Mouse (Mus musculus) liver, embryonic 12.5 days (tissue): ENCODE data around the gene Camk2n2. TPM values are rescaled to one million over a fixed set of nuclear protein-coding genes. Genes with fewer than 3 reads are reported as not detected.
"Not testable (repeated sequence)": the region's sequence is repeated elsewhere in the genome, so short reads cannot be mapped to it uniquely, and the experiment has no call there.

ENCODE experiments used
- ATAC-seq: fragments of 200-750 bp; cut with Nextera tagmentation; 2 replicates; pipeline ENCODE4 v1.8.0; 2017; ENCODE audit warnings: moderate number of reproducible peaks, mild to moderate bottlenecking, moderate library complexity
- H3K27ac ChIP-seq: fragments of 300-500 bp; sonication (generic); 2 replicates; pipeline ENCODE4 v1.5.1; 2016; ENCODE audit warnings: mild to moderate bottlenecking
- H3K27me3 ChIP-seq: fragments of 300-500 bp; sonication (generic); replicated peaks from 2 replicates; pipeline ENCODE4 v1.6.1; 2016; ENCODE audit warnings: mild to moderate bottlenecking, moderate library complexity
- H3K36me3 ChIP-seq: fragments of 300-500 bp; sonication (generic); 2 replicates; pipeline ENCODE4 v1.6.1; 2016; ENCODE audit warnings: mild to moderate bottlenecking, moderate library complexity
- H3K4me1 ChIP-seq: fragments of 300-500 bp; sonication (generic); 2 replicates; pipeline ENCODE4 v1.6.1; 2016
- H3K4me2 ChIP-seq: fragments of 300-500 bp; sonication (generic); 2 replicates; pipeline ENCODE4 v1.6.1; 2016; ENCODE audit warnings: mild to moderate bottlenecking, moderate library complexity
- H3K4me3 ChIP-seq: fragments of 300-500 bp; sonication (generic); 2 replicates; pipeline ENCODE4 v1.5.1; 2016; ENCODE audit warnings: mild to moderate bottlenecking, moderate library complexity
- H3K9ac ChIP-seq: fragments of 300-500 bp; sonication (generic); 2 replicates; pipeline ENCODE4 v1.6.1; 2016; ENCODE audit warnings: mild to moderate bottlenecking, moderate library complexity
- H3K9me3 ChIP-seq: fragments of 300-500 bp; sonication (generic); replicated peaks from 2 replicates; pipeline ENCODE4 v1.6.1; 2016; ENCODE audit warnings: mild to moderate bottlenecking, moderate library complexity
- WGBS: fragments of 180-500 bp; shearing (Covaris S2); methylation state at CpG from one replicate; pipeline ENCODE4 v1.1.7; 2016; ENCODE audit not compliant: insufficient replicate concordance; 5-methylcytosine and 5-hydroxymethylcytosine counted together
- polyA plus RNA-seq: library from polyadenylated mRNA; unstranded; fragments of >200 nt; fragmentation: Nextera tagmentation; extraction: Ambion mirVana; gene quantifications from 2 replicates; pipeline ENCODE4 v1.2.1, GENCODE M21; 2016

The Camk2n2 gene
- polyA plus RNA-seq = 0.56 and 0.61 TPM in 2 replicates

DNA sequence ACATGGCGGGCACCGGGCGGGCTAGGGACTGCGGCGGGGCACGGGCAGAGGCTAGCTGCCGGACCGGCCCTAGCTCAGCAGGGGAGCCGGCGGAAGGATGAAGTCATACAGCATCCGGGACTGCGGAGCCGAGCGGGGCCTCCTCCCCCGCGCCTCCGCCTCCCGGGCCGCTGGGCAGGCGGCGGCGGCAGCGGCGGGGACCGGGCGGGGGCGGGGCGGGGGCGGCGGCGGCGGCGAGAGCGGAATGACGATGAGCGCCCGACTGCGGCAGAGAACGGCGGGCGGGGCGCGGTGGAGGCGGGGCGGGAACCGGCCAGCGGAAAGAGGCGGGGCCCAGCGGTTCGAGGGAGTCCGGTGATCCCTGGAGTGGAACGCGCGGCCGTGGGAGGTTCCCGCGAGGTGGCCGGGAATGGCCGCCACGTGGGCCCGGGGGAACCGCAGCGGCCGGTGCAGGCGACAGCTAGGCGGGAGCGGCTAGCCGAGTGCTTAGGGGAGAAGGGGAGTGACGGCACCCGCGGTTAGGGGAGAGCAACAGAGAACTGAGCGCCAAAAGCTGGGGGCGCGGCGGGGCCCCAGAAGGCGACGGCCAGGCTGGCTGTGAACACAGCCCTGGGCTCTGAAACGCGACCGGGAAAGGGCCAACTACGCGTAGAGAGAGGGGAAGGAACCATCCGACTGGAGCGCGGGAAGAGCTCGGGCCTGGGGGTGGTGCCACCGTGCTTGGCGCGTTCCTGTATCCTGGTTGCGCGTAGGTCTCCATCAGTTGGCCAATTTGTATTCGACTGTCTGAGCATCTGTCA is at the start of gene Camk2n2:
Camk2n2 (minus strand) TSS at position 97 of the 800 bp plus-strand sequence.
- Histone ChIP-seq H3K27me3 (peaks cover 83% of the 10 kb centered on the region), H3K36me3 (0 out of 2 replicates have a peak, but pooled peaks cover 5% of the 10 kb centered on the region)

DNA sequence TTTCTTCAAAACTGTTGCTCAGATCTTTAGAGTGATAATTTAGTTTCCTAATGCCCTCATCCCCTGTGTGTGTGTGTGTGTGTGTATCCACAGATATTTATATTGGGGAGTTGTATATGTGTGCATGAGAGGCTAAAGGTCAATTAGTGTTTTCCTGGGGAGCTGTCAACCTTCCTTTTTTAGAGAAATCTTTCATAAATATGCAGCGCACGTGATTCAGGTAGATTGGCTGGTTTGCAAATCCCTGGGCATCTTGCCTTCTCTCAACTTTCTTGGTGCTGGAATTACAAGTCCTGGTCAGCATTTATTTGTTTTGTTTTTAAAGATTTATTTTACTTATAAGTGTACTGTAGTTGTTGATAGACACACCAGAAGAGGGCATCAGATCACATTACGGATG is 49.2 kb upstream of the Camk2n2 start:
- no peak for ATAC-seq
- no peak overlapping the region for H3K4me3 ChIP-seq
- no peaks in the 10 kb centered on the region for H3K27me3 ChIP-seq
- no peak overlapping the region for H3K4me2 ChIP-seq
- H3K36me3 ChIP-seq = peaks cover 13% of the 10 kb centered on the region
- H3K9me3 ChIP-seq = no peaks in the 10 kb centered on the region
- 82% methylated on average over 3 of the region's 3 CpGs for WGBS
- H3K9ac ChIP-seq = no peak overlapping the region
- H3K27ac ChIP-seq = no peak overlapping the region
- H3K4me1 ChIP-seq = peaks cover 29% of the 10 kb centered on the region

More for the DNA sequence above, at the start of gene Camk2n2:
- peak within 1 kb of the TSS; percentile 69 for H3K4me3 ChIP-seq
- ATAC-seq = peak; percentile 71
- peak within 1 kb of the TSS; percentile 99 for H3K4me2 ChIP-seq
- H3K4me1 ChIP-seq = peaks cover 36% of the 10 kb centered on the region
- H3K9me3 ChIP-seq = no peaks in the 10 kb centered on the region
- WGBS = 1% methylated on average over 88 of the region's 92 CpGs
- H3K27ac ChIP-seq = peak within 1 kb of the TSS; percentile 39; the same call in 1 of the 2 replicates
- peak within 1 kb of the TSS; percentile 63 for H3K9ac ChIP-seq

GRCm38 (mm10) chr16:20668013-20668412 is 46.9 kb upstream of the Camk2n2 start, which contains the start of gene Eif4g1:
Gene Eif4g1 (plus strand): TSS chr16:20668313.
- not testable (repeated sequence) for H3K9me3 ChIP-seq, H3K4me2 ChIP-seq, H3K27ac ChIP-seq, H3K27me3 ChIP-seq, ATAC-seq, H3K9ac ChIP-seq, H3K4me3 ChIP-seq
- Histone ChIP-seq H3K36me3 (peaks cover 17% of the 10 kb centered on the region), H3K4me1 (peaks cover 10% of the 10 kb centered on the region)
- 75% methylated on average over 5 of the region's 6 CpGs for WGBS

- no peak overlapping the region for H3K9ac ChIP-seq
- H3K4me1 ChIP-seq = peaks cover 7% of the 10 kb centered on the region
- WGBS = 82% methylated on average over 4 of the region's 4 CpGs
- peaks cover 97% of the 10 kb centered on the region for H3K36me3 ChIP-seq
- H3K4me2 ChIP-seq = no peak overlapping the region
- ATAC-seq = no peak
- H3K9me3 ChIP-seq = no peaks in the 10 kb centered on the region
- no peak overlapping the region for H3K4me3 ChIP-seq
- H3K27me3 ChIP-seq = no peaks in the 10 kb centered on the region
- H3K27ac ChIP-seq = no peak overlapping the region
Observed at GRCm38 (mm10) chr16:20657661-20658060, 36.6 kb upstream of the Camk2n2 start.

- no peak for ATAC-seq
- Histone ChIP-seq H3K27me3 (no peaks in the 10 kb centered on the region), H3K9ac (no peak overlapping the region), H3K27ac (no peak overlapping the region), H3K4me1 (peaks cover 18% of the 10 kb centered on the region), H3K4me2 (peak overlapping the region; percentile 81), H3K36me3 (peaks cover 55% of the 10 kb centered on the region), H3K4me3 (peak overlapping the region; percentile 81), H3K9me3 (no peaks in the 10 kb centered on the region)
- 47% methylated on average over 2 of the region's 2 CpGs for WGBS
Observed at GRCm38 (mm10) chr16:20653315-20653714, 32.2 kb upstream of the Camk2n2 start.

DNA sequence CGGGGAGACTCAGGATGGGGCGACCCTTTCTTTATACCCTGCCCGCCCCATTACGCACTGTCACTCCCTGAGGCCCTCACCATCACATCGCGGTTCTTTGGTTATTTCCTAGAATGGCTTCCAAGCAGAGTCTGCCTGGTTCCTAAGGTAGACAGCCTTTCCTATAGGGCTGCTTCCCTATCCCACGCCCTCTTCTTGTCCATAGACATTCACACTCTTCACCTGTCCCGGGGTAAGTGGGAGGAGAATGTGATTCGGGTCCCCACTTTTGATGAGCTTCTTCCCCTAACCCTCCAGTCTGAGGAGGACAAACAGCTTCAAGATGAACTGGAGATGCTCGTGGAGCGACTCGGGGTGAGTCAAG is 30.8 kb upstream of the Camk2n2 start:
- H3K4me1 ChIP-seq = peaks cover 18% of the 10 kb centered on the region
- no peaks in the 10 kb centered on the region for H3K9me3 ChIP-seq
- H3K4me2 ChIP-seq = peak overlapping the region; percentile 81
- H3K36me3 ChIP-seq = peaks cover 41% of the 10 kb centered on the region
- 8% methylated on average over 12 of the region's 12 CpGs for WGBS
- peak overlapping the region; percentile 81 for H3K4me3 ChIP-seq
- H3K27ac ChIP-seq = peak overlapping the region; percentile 52
- 0 out of 2 replicates have a peak, but pooled peaks cover 5% of the 10 kb centered on the region for H3K27me3 ChIP-seq
- peak; percentile 51; the same call in 1 of the 2 replicates for ATAC-seq
- H3K9ac ChIP-seq = peak overlapping the region; percentile 81

- 0 out of 2 replicates have a peak, but pooled peaks cover 11% of the 10 kb centered on the region for H3K27me3 ChIP-seq
- H3K4me1 ChIP-seq = peaks cover 18% of the 10 kb centered on the region
- peak within 1 kb of the TSS; percentile 81 for H3K4me3 ChIP-seq
- WGBS = 1% methylated on average over 46 of the region's 46 CpGs
- H3K4me2 ChIP-seq = peak within 1 kb of the TSS; percentile 81
- H3K36me3 ChIP-seq = peaks cover 34% of the 10 kb centered on the region
- peak; percentile 95 for ATAC-seq
- peak within 1 kb of the TSS; percentile 52 for H3K27ac ChIP-seq
- H3K9ac ChIP-seq = peak within 1 kb of the TSS; percentile 81
- no peaks in the 10 kb centered on the region for H3K9me3 ChIP-seq
Observed at GRCm38 (mm10) chr16:20651076-20651946, 30.2 kb upstream of the Camk2n2 start, which contains the start of gene Psmd2. Gene Psmd2 (plus strand): TSS chr16:20651652.

DNA sequence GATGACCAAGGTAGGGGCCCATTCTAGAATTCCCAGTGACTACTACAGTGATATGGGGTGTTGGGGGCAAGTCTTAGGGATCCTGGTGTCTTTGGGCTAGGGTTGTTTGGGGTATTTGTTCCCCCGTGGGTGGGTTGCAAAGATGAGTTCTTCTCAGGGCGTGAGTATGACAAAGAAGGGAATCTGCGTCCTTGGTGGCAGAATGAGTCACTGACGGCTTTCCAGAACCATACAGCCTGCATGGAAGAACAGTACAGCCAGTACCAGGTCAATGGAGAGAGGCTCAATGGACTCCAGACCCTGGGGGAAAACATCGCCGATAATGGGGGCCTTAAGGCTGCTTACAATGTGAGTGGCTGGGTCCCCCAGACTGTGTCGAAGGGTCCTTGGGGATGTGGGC is 22.8 kb upstream of the Camk2n2 start:
- Histone ChIP-seq H3K4me1 (no peaks in the 10 kb centered on the region), H3K27ac (no peak overlapping the region), H3K9me3 (no peaks in the 10 kb centered on the region), H3K36me3 (no peaks in the 10 kb centered on the region), H3K9ac (no peak overlapping the region), H3K27me3 (peaks cover 41% of the 10 kb centered on the region), H3K4me3 (no peak overlapping the region), H3K4me2 (no peak overlapping the region)
- WGBS = 67% methylated on average over 7 of the region's 7 CpGs
- no peak for ATAC-seq

DNA sequence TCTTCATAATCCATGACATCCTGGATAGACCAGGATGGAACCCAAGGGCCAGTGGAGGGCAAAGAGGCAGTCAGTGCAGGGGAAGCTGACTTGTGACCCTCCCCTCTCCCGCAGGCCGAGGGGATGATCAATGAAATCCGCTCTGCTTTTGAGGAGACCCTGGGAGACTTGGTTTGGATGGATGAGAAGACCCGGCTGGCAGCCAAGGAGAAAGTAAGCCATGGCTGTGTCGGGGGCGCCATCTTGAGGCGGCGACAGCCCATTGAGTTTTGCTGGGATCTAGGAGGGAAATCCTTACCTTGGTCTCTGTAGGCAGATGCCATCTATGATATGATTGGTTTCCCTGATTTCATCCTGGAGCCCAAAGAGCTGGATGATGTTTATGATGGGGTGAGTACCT is 21.1 kb upstream of the Camk2n2 start:
- Histone ChIP-seq H3K36me3 (no peaks in the 10 kb centered on the region), H3K4me3 (no peak overlapping the region), H3K9ac (no peak overlapping the region), H3K27me3 (peaks cover 45% of the 10 kb centered on the region), H3K27ac (no peak overlapping the region), H3K9me3 (no peaks in the 10 kb centered on the region), H3K4me1 (no peaks in the 10 kb centered on the region), H3K4me2 (no peak overlapping the region)
- no peak for ATAC-seq
- 3% methylated on average over 8 of the region's 8 CpGs for WGBS

DNA sequence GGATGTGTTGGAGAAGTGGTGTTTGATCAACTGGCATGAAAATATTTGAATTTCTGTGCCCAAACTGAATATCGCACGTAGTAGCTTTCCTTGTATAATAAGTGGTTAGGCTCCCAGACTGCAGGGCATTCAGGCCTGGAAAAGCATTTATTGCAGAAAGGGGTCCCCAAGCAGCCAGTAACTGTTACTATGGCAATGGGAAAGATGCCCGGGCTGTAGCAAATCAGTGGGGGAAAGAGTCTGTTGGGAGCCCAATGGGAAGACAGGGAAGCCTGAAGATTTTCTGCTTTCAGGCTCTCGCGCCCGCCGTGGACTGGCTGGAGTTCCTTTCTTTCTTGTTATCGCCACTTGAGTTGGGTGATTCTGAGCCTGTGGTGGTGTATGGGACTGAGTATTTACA is 17.3 kb upstream of the Camk2n2 start:
- Histone ChIP-seq H3K4me3 (no peak overlapping the region), H3K27me3 (peaks cover 26% of the 10 kb centered on the region), H3K4me2 (no peak overlapping the region), H3K4me1 (no peaks in the 10 kb centered on the region), H3K36me3 (no peaks in the 10 kb centered on the region), H3K9me3 (no peaks in the 10 kb centered on the region), H3K9ac (no peak overlapping the region), H3K27ac (no peak overlapping the region)
- 73% methylated on average over 8 of the region's 8 CpGs for WGBS
- ATAC-seq = no peak

DNA sequence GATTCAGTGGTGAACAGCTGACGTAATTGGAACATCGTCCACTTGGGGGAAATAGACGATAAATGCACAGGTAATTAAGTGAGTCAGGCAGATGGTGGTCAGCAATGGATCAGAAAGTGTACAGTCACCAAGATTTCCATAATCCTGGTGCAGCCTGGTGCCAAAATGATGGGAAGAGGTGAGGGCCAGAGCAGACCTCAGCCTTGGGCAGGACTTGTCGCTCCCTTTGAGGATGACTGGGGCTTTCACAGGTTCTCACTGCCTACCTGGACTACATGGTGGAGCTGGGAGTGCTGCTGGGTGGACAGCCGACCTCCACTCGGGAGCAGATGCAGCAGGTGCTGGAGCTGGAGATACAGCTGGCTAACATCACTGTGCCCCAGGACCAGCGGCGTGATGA is 16.3 kb upstream of the Camk2n2 start:
- H3K4me1 ChIP-seq = no peaks in the 10 kb centered on the region
- ATAC-seq = no peak
- peaks cover 27% of the 10 kb centered on the region for H3K27me3 ChIP-seq
- 55% methylated on average over 8 of the region's 8 CpGs for WGBS
- H3K4me3 ChIP-seq = no peak overlapping the region
- no peaks in the 10 kb centered on the region for H3K9me3 ChIP-seq
- no peaks in the 10 kb centered on the region for H3K36me3 ChIP-seq
- H3K27ac ChIP-seq = no peak overlapping the region
- H3K9ac ChIP-seq = no peak overlapping the region
- H3K4me2 ChIP-seq = no peak overlapping the region
